Mouse (Mus musculus) MEL (cell line): ENCODE measurements around the gene H2-Q4. TPM values are rescaled to one million over a fixed set of nuclear protein-coding genes. Genes with fewer than 3 reads are reported as not detected.
"Not testable (repeated sequence)": the region's sequence is repeated elsewhere in the genome, so short reads cannot be mapped to it uniquely, and the experiment has no call there.

ENCODE experiments used
- DNase-seq: peaks from one replicate; pipeline ENCODE4 v3.0.0; 2011; ENCODE audit warnings: low read depth, low spot score
- H3K27ac ChIP-seq: 2 replicates; pipeline ENCODE4 v1.5.1; 2012; ENCODE audit warnings: low read depth, mild to moderate bottlenecking, control low read depth, low read length, moderate library complexity; ENCODE audit not compliant: control insufficient read depth
- H3K27me3 ChIP-seq, 2 experiments: fragments of 150-350 bp in 1 of 2; sonication (generic) in 1 of 2; 2 replicates each; pipeline ENCODE4 v1.6.1; 2012; ENCODE audit warnings: low read length in 2 of 2, mild to moderate bottlenecking in 2 of 2, improper control_type of control experiment in 1 of 2, moderate library complexity in 1 of 2; ENCODE audit not compliant: insufficient read depth in 2 of 2, control insufficient read depth in 1 of 2
- H3K36me3 ChIP-seq, 2 experiments: 2 replicates each; pipeline ENCODE4 v1.6.1; 2012 to 2014; ENCODE audit warnings: low read length in 2 of 2, improper control_type of control experiment in 1 of 2, inconsistent platforms in 1 of 2, mild to moderate bottlenecking in 1 of 2; ENCODE audit not compliant: insufficient read depth in 2 of 2, control insufficient read depth in 1 of 2
- H3K4me1 ChIP-seq, 2 experiments: fragments of 150-350 bp in 1 of 2; sonication (generic) in 1 of 2; 2 replicates each; pipeline ENCODE4 v1.6.1; 2012; ENCODE audit warnings: low read length in 2 of 2, improper control_type of control experiment in 1 of 2, mild to moderate bottlenecking in 1 of 2; ENCODE audit not compliant: insufficient read depth in 2 of 2, control insufficient read depth in 1 of 2
- H3K4me3 ChIP-seq, 2 experiments: fragments of 150-350 bp in 1 of 2; sonication (generic) in 1 of 2; 2 replicates each; pipeline ENCODE4 v1.5.1; 2012; ENCODE audit warnings: low read depth in 2 of 2, low read length in 2 of 2, mild to moderate bottlenecking in 2 of 2, moderate library complexity in 2 of 2, control low read depth in 1 of 2, improper control_type of control experiment in 1 of 2; ENCODE audit not compliant: control insufficient read depth in 1 of 2, insufficient read depth in 1 of 2
- H3K79me2 ChIP-seq: 2 replicates; pipeline ENCODE4 v1.6.1; 2012; ENCODE audit warnings: mild to moderate bottlenecking, low read length, moderate library complexity; ENCODE audit not compliant: control insufficient read depth, poor library complexity, insufficient read depth
- H3K9ac ChIP-seq: 2 replicates; pipeline ENCODE4 v1.6.1; 2012; ENCODE audit warnings: low read depth, mild to moderate bottlenecking, control low read depth, low read length, moderate library complexity; ENCODE audit not compliant: control insufficient read depth, poor library complexity, severe bottlenecking
- H3K9me3 ChIP-seq: fragments of 150-350 bp; sonication (generic); replicated peaks from 2 replicates; pipeline ENCODE4 v1.6.1; 2012; ENCODE audit warnings: mild to moderate bottlenecking, low read length, improper control_type of control experiment, moderate library complexity; ENCODE audit not compliant: insufficient read depth
- BHLHE40 ChIP-seq: IDR thresholded peaks from 2 replicates; pipeline ENCODE4 v1.6.1; 2012; ENCODE audit warnings: low read depth, mild to moderate bottlenecking, inconsistent platforms, low read length, improper control_type of control experiment, borderline replicate concordance
- CHD1 ChIP-seq: IDR thresholded peaks from 2 replicates; pipeline ENCODE4 v1.6.1; 2012; ENCODE audit warnings: low read depth, mild to moderate bottlenecking, inconsistent platforms, low read length, improper control_type of control experiment
- CHD2 ChIP-seq: IDR thresholded peaks from 2 replicates; pipeline ENCODE4 v1.6.1; 2011; ENCODE audit warnings: low read length, improper control_type of control experiment
- CTCF ChIP-seq, 3 experiments: IDR thresholded peaks in 2 of 3; conservative IDR thresholded peaks in 1 of 3; 2 replicates each; pipeline ENCODE4 v1.5.1; 2011 to 2012; ENCODE audit warnings: low read length in 3 of 3, low read depth in 2 of 3, mild to moderate bottlenecking in 2 of 3, improper control_type of control experiment in 1 of 3, inconsistent platforms in 1 of 3, mixed read lengths in 1 of 3, moderate library complexity in 1 of 3; ENCODE audit not compliant: control insufficient read depth in 1 of 3, insufficient read depth in 1 of 3, poor library complexity in 1 of 3, severe bottlenecking in 1 of 3
- E2F4 ChIP-seq: IDR thresholded peaks from 2 replicates; pipeline ENCODE4 v1.6.1; 2011; ENCODE audit warnings: low read depth, low read length, improper control_type of control experiment, borderline replicate concordance
- ELF1 ChIP-seq: IDR thresholded peaks from 2 replicates; pipeline ENCODE4 v1.6.1; 2014; ENCODE audit warnings: low read depth, mild to moderate bottlenecking, inconsistent platforms, low read length, improper control_type of control experiment, moderate library complexity
- GABPA ChIP-seq: IDR thresholded peaks from 2 replicates; pipeline ENCODE4 v1.6.1; 2012; ENCODE audit warnings: low read depth, mild to moderate bottlenecking, inconsistent platforms, low read length, improper control_type of control experiment, moderate library complexity
- MXI1 ChIP-seq: IDR thresholded peaks from 2 replicates; pipeline ENCODE4 v1.6.1; 2011; ENCODE audit warnings: mild to moderate bottlenecking, low read depth, low read length, improper control_type of control experiment
- MYB ChIP-seq: IDR thresholded peaks from 2 replicates; pipeline ENCODE4 v1.6.1; 2011; ENCODE audit warnings: mild to moderate bottlenecking, low read depth, low read length, improper control_type of control experiment
- NRF1 ChIP-seq: IDR thresholded peaks from 2 replicates; pipeline ENCODE4 v1.6.1; 2014; ENCODE audit warnings: low read depth, mild to moderate bottlenecking, inconsistent platforms, low read length, improper control_type of control experiment, moderate library complexity; ENCODE audit not compliant: poor library complexity, insufficient read depth, severe bottlenecking
- POLR2A ChIP-seq, 2 experiments: IDR thresholded peaks; 2 replicates each; pipeline ENCODE4 v1.6.1; 2011 to 2012; ENCODE audit warnings: low read length in 2 of 2, mild to moderate bottlenecking in 2 of 2, control low read depth in 1 of 2, improper control_type of control experiment in 1 of 2, low read depth in 1 of 2, moderate library complexity in 1 of 2; ENCODE audit not compliant: control insufficient read depth in 1 of 2, insufficient read depth in 1 of 2, poor library complexity in 1 of 2
- POLR2AphosphoS5 ChIP-seq: IDR thresholded peaks from 2 replicates; pipeline ENCODE4 v1.6.1; 2012; ENCODE audit warnings: low read depth, borderline replicate concordance, mild to moderate bottlenecking, inconsistent platforms, low read length, moderate library complexity, mixed read lengths
- RAD21 ChIP-seq: IDR thresholded peaks from 2 replicates; pipeline ENCODE4 v1.6.1; 2011; ENCODE audit warnings: mild to moderate bottlenecking, low read depth, low read length, improper control_type of control experiment
- SIN3A ChIP-seq: IDR thresholded peaks from 2 replicates; pipeline ENCODE4 v1.6.1; 2012; ENCODE audit warnings: low read length, improper control_type of control experiment, inconsistent platforms
- TBP ChIP-seq: IDR thresholded peaks from 2 replicates; pipeline ENCODE4 v1.8.0; 2011; ENCODE audit warnings: low read depth, low read length, improper control_type of control experiment
- TCF12 ChIP-seq: IDR thresholded peaks from 2 replicates; pipeline ENCODE4 v1.6.1; 2014; ENCODE audit warnings: low read depth, mild to moderate bottlenecking, inconsistent platforms, low read length, improper control_type of control experiment, moderate library complexity
- ZMIZ1 ChIP-seq: IDR thresholded peaks from 2 replicates; pipeline ENCODE4 v1.6.1; 2012; ENCODE audit warnings: low read depth, mild to moderate bottlenecking, inconsistent platforms, low read length, improper control_type of control experiment, moderate library complexity
- ZNF384 ChIP-seq: IDR thresholded peaks from 2 replicates; pipeline ENCODE4 v1.6.1; 2012; ENCODE audit warnings: low read depth, mild to moderate bottlenecking, inconsistent platforms, low read length, improper control_type of control experiment
- polyA plus RNA-seq, 2 experiments: library from polyadenylated mRNA; stranded (reverse) in 1 of 2; unstranded in 1 of 2; fragments of >175 nt in 1 of 2; fragments of >200 nt in 1 of 2; gene quantifications; 2 replicates each; pipeline versions ENCODE4 v1.2.1 to v1.2.4; 2012; ENCODE audit warnings: low replicate concordance in 2 of 2, low read depth in 1 of 2; ENCODE audit not compliant: insufficient read length in 2 of 2, insufficient read depth in 1 of 2, missing spikeins in 1 of 2
- total RNA-seq: library from RNA; depleted of rRNA; stranded (reverse); fragments of 300-350 nt; gene quantifications from 2 replicates; pipeline ENCODE4 v1.2.3, GENCODE M21; 2012

H2-Q4 gene
- total and polyA plus RNA-seq, 3 experiments: 9.1 to 25.5 TPM; not detected in 1

DNA sequence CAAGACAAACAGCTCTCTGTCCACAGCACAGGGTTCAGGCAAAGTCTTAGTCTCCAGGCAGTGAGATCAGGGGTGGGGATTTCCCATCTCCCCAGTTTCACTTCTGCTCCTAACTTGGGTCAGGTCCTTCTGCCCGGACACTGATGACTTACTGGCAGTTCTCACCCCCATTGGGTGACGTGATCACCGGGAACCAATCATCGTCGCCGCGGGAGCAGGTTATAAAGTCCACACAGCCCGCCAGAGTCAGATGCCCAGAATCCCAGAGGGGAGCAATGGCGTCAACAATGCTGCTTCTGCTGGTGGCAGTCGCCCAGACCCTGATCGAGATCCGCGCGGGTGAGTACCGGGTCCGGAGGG lies at the start of gene H2-Q4 (continued):
- TF ChIP-seq RAD21 (no peak), TBP (peak; percentile 92)

DNA sequence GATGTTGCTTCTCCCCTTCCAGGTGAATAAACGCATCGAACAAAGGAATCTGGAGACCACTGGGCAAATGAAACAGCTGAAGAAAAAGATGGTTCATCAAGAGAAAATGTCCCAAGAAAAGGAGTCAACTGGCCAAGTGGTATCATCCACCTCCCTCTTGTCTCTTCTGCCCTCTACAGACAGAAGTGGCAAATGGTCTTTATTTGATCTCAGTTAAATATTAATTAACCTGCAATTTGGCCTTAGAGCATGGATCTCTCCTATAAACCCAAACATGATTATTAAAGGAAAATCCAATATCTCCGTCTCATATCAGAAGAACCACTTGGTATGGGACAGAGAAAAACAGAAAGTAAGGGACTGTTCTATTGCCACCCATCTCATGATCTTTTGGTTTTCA lies 49.7 kb upstream of the H2-Q4 start:
- H3K79me2 ChIP-seq, H3K4me3 ChIP-seq, H3K36me3 ChIP-seq, DNase-seq, H3K9me3 ChIP-seq, H3K9ac ChIP-seq, H3K4me1 ChIP-seq, H3K27me3 ChIP-seq, H3K27ac ChIP-seq: not testable (repeated sequence)
- peak in 1 of 3 experiments; percentile 15; a peak in 1 of 6 replicates for TF ChIP-seq CTCF (IDR thresholded peaks at IDR 0.05 in 2 of 3, conservative IDR thresholded peaks at IDR 0.05 in 1 of 3; ENCODE audit: control insufficient read depth in 1 of 3, insufficient read depth in 1 of 3, low read depth in 2 of 3, low read length in 3 of 3, poor library complexity in 1 of 3, severe bottlenecking in 1 of 3)

DNA sequence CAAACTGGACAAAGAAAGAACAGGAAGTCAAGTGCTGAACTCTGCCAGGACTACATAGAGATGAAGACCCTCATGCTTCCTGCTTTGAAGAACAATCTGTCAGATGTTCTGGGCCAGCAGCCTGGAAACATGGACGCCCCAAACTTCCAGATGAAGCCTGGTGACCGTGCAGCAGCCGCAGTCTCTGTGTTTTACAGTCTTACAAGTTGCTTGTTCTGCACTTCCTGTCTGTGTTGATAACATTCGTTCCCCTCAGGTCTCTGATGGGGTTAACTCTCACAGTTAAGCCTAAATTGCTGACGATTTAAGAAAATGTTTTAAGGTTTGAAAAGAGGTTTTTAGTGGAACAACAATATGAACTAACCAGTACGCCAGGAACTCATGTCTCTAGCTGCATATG lies 47.9 kb upstream of the H2-Q4 start:
- H3K9me3 ChIP-seq, H3K9ac ChIP-seq, H3K4me1 ChIP-seq, H3K79me2 ChIP-seq, H3K27ac ChIP-seq, H3K36me3 ChIP-seq, H3K27me3 ChIP-seq, H3K4me3 ChIP-seq, DNase-seq: not testable (repeated sequence)

DNA sequence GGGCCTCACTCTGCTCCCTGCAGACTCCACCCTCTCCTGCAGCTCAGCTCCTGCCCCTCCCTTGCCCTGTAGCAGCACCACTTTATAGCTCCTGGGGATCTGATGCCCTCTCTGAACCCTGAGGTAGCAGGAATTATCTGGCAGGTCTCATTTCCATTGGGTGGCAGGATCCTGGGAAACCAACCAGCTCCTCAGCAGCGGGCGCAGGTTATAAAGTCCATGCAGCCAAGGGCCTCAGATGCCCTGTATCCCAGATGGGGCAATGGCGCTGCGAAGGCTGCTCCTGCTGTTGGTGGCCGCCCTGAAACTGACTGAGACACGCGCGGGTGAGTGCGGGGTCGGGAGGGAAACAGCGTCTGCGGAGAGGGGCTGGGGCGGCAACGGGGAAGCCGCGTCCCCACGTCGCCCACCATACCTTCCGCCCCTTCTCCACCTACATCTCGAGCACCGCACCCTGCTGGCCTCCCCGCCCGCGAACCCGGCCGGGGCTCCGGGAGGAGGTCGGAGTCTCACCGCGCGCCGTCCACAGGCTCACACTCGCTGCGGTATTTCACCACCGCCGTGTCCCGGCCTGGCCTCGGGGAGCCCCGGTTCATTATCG lies 37.2 kb upstream of the H2-Q4 start, which contains the start of gene H2-Q2:
Gene H2-Q2, plus strand, starts transcription at position 172 of the 601 bp plus-strand sequence.
- H3K36me3 ChIP-seq: no peaks in the 10 kb centered on the region

More for the DNA sequence above, 37.2 kb upstream of the H2-Q4 start, which contains the start of gene H2-Q2:
- no peak for TF ChIP-seq BHLHE40
- no peak for TF ChIP-seq GABPA
- TF ChIP-seq TCF12: no peak
- TF ChIP-seq CTCF (IDR thresholded peaks at IDR 0.05 in 2 of 3, conservative IDR thresholded peaks at IDR 0.05 in 1 of 3; ENCODE audit: control insufficient read depth in 1 of 3, insufficient read depth in 1 of 3, low read depth in 2 of 3, low read length in 3 of 3, poor library complexity in 1 of 3, severe bottlenecking in 1 of 3): no peak
- no peak for TF ChIP-seq CHD1
- TF ChIP-seq ZNF384: no peak
- TF ChIP-seq SIN3A: no peak
- TF ChIP-seq ELF1: no peak
- TF ChIP-seq RAD21: no peak
- no peak for TF ChIP-seq ZMIZ1
- no peak for TF ChIP-seq MXI1
- TF ChIP-seq CHD2: no peak
- no peak for TF ChIP-seq POLR2AphosphoS5
- TF ChIP-seq TBP: no peak
- TF ChIP-seq NRF1: no peak
- no peak for TF ChIP-seq MYB
- no peak for TF ChIP-seq POLR2A (IDR thresholded peaks at IDR 0.05; ENCODE audit: control insufficient read depth in 1 of 2, insufficient read depth in 1 of 2, low read depth in 1 of 2, low read length in 2 of 2, poor library complexity in 1 of 2)
- TF ChIP-seq E2F4: no peak
- DNase-seq: no peak
- no peaks in the 10 kb centered on the region for H3K9me3 ChIP-seq
- H3K79me2 ChIP-seq: no peaks in the 10 kb centered on the region
- no peaks in the 10 kb centered on the region for H3K27me3 ChIP-seq
- H3K9ac ChIP-seq: no peak within 1 kb of the TSS
- no peak within 1 kb of the TSS for H3K4me3 ChIP-seq
- H3K27ac ChIP-seq: no peak within 1 kb of the TSS
- no peaks in the 10 kb centered on the region for H3K4me1 ChIP-seq
